Mouse (Mus musculus) heart, embryonic 16.5 days (tissue): ENCODE measurements around the gene Pon2. TPM values are rescaled to one million over a fixed set of nuclear protein-coding genes. Genes with fewer than 3 reads are reported as not detected.

Experiments used
- ATAC-seq: fragments of 200-750 bp; cut with Nextera tagmentation; replicated peaks from 2 replicates; pipeline ENCODE4 v1.8.0; 2017; ENCODE audit warnings: moderate number of reproducible peaks; ENCODE audit not compliant: insufficient read depth, low FRiP score; ENCODE audit errors: extremely low read depth
- H3K27ac ChIP-seq: fragments of 300-500 bp; sonication (generic); 2 replicates; pipeline ENCODE4 v1.5.1; 2014; ENCODE audit warnings: mild to moderate bottlenecking, low read length, control low read depth, moderate library complexity
- H3K27me3 ChIP-seq: fragments of 300-500 bp; sonication (generic); 2 replicates; pipeline ENCODE4 v1.6.1; 2014; ENCODE audit warnings: low read length, mixed read lengths; ENCODE audit not compliant: control insufficient read depth, insufficient read depth
- H3K36me3 ChIP-seq: fragments of 300-500 bp; sonication (generic); 2 replicates; pipeline ENCODE4 v1.6.1; 2014; ENCODE audit not compliant: control insufficient read depth, insufficient read depth
- H3K4me1 ChIP-seq: fragments of 300-500 bp; sonication (generic); 2 replicates; pipeline ENCODE4 v1.6.1; 2014; ENCODE audit warnings: low read length, mixed read lengths; ENCODE audit not compliant: control insufficient read depth, insufficient read depth
- H3K4me2 ChIP-seq: fragments of 300-500 bp; sonication (generic); 2 replicates; pipeline ENCODE4 v1.6.1; 2014; ENCODE audit warnings: low read depth, mild to moderate bottlenecking, control low read depth, low read length
- H3K4me3 ChIP-seq: fragments of 300-500 bp; sonication (generic); 2 replicates; pipeline ENCODE4 v1.5.1; 2014; ENCODE audit warnings: mild to moderate bottlenecking, control low read depth, low read length
- H3K9ac ChIP-seq: fragments of 300-500 bp; sonication (generic); 2 replicates; pipeline ENCODE4 v1.6.1; 2014; ENCODE audit warnings: low read length, control low read depth
- H3K9me3 ChIP-seq: fragments of 300-500 bp; sonication (generic); replicated peaks from 2 replicates; pipeline ENCODE4 v1.6.1; 2016; ENCODE audit warnings: low read length; ENCODE audit not compliant: control insufficient read depth
- WGBS: fragments of 180-500 bp; shearing (Covaris S2); extraction: QIAGEN DNeasy Blood & Tissue Kit; methylation state at CpG from one replicate; pipeline ENCODE4 v1.1.7; 2014; 5-methylcytosine and 5-hydroxymethylcytosine counted together
- polyA plus RNA-seq: library from polyadenylated mRNA; unstranded; fragments of >200 nt; fragmentation: Nextera tagmentation; extraction: Ambion mirVana; gene quantifications from 2 replicates; pipeline ENCODE4 v1.2.1, GENCODE M21; 2015

Gene Pon2
- polyA plus RNA-seq, 1 experiment from 2014 or later, result 53.8 TPM

GRCm38 (mm10) chr6:5297321-5298091 is 749 bp downstream of the Pon2 start:
- Histone ChIP-seq H3K4me3 (peak overlapping the region; percentile 87), H3K27me3 (no peaks in the 10 kb centered on the region)

GRCm38 (mm10) chr6:5296067-5296466 is 2.2 kb downstream of the Pon2 start:
- Histone ChIP-seq H3K9me3 (no peaks in the 10 kb centered on the region), H3K4me3 (no peak overlapping the region), H3K27ac (no peak overlapping the region), H3K36me3 (0 out of 2 replicates have a peak, but pooled peaks cover 5% of the 10 kb centered on the region), H3K4me1 (0 out of 2 replicates have a peak, but pooled peaks cover 6% of the 10 kb centered on the region), H3K4me2 (no peak overlapping the region), H3K27me3 (no peaks in the 10 kb centered on the region), H3K9ac (no peak overlapping the region)
- 90% methylated on average over 7 of the region's 7 CpGs for WGBS
- no peak for ATAC-seq

More at GRCm38 (mm10) chr6:5297321-5298091, 749 bp downstream of the Pon2 start:
- 6% methylated on average over 24 of the region's 25 CpGs for WGBS
- Histone ChIP-seq H3K4me2 (peak overlapping the region; percentile 75), H3K9me3 (no peaks in the 10 kb centered on the region), H3K27ac (peak overlapping the region; percentile 95), H3K9ac (peak overlapping the region; percentile 93), H3K36me3 (no peaks in the 10 kb centered on the region), H3K4me1 (0 out of 2 replicates have a peak, but pooled peaks cover 6% of the 10 kb centered on the region)
- peak; percentile 66 for ATAC-seq

GRCm38 (mm10) chr6:5294659-5295449 is 3.4 kb downstream of the Pon2 start:
- Histone ChIP-seq H3K4me1 (0 out of 2 replicates have a peak, but pooled peaks cover 6% of the 10 kb centered on the region), H3K27me3 (no peaks in the 10 kb centered on the region), H3K36me3 (0 out of 2 replicates have a peak, but pooled peaks cover 8% of the 10 kb centered on the region), H3K4me2 (no peak overlapping the region), H3K9me3 (no peaks in the 10 kb centered on the region), H3K9ac (no peak overlapping the region), H3K4me3 (no peak overlapping the region), H3K27ac (no peak overlapping the region)
- 91% methylated on average over 16 of the region's 16 CpGs for WGBS
- no peak for ATAC-seq

GRCm38 (mm10) chr6:5292841-5293240 is 5.4 kb downstream of the Pon2 start:
- no peak overlapping the region for H3K4me3 ChIP-seq
- no peaks in the 10 kb centered on the region for H3K9me3 ChIP-seq
- H3K27me3 ChIP-seq, result no peaks in the 10 kb centered on the region
- no peak for ATAC-seq
- H3K4me2 ChIP-seq, result no peak overlapping the region
- WGBS, result 76% methylated on average over 5 of the region's 5 CpGs
- H3K27ac ChIP-seq, result no peak overlapping the region
- H3K4me1 ChIP-seq, result 0 out of 2 replicates have a peak, but pooled peaks cover 6% of the 10 kb centered on the region
- peaks cover 19% of the 10 kb centered on the region for H3K36me3 ChIP-seq
- no peak overlapping the region for H3K9ac ChIP-seq

- Histone ChIP-seq H3K27me3 (no peaks in the 10 kb centered on the region), H3K36me3 (peaks cover 19% of the 10 kb centered on the region), H3K27ac (no peak overlapping the region), H3K4me2 (no peak overlapping the region), H3K9me3 (no peaks in the 10 kb centered on the region), H3K4me1 (0 out of 2 replicates have a peak, but pooled peaks cover 1% of the 10 kb centered on the region), H3K9ac (no peak overlapping the region), H3K4me3 (no peak overlapping the region)
- no peak for ATAC-seq
- 84% methylated on average over 4 of the region's 4 CpGs for WGBS
Measured at GRCm38 (mm10) chr6:5291450-5291849, 6.8 kb downstream of the Pon2 start.

- H3K36me3 ChIP-seq, result peaks cover 19% of the 10 kb centered on the region
- 68% methylated on average over 5 of the region's 5 CpGs for WGBS
Measured at GRCm38 (mm10) chr6:5287919-5288318, 10.3 kb downstream of the Pon2 start.

GRCm38 (mm10) chr6:5287392-5287791 is 10.9 kb downstream of the Pon2 start:
- Histone ChIP-seq H3K27ac (no peak overlapping the region), H3K9ac (no peak overlapping the region), H3K27me3 (no peaks in the 10 kb centered on the region), H3K36me3 (peaks cover 18% of the 10 kb centered on the region), H3K4me2 (no peak overlapping the region), H3K9me3 (no peaks in the 10 kb centered on the region), H3K4me3 (no peak overlapping the region), H3K4me1 (no peaks in the 10 kb centered on the region)
- 85% methylated on average over 2 of the region's 2 CpGs for WGBS
- no peak for ATAC-seq

More at GRCm38 (mm10) chr6:5287919-5288318, 10.3 kb downstream of the Pon2 start:
- no peaks in the 10 kb centered on the region for H3K27me3 ChIP-seq
- H3K27ac ChIP-seq, result no peak overlapping the region
- no peak overlapping the region for H3K4me2 ChIP-seq
- no peaks in the 10 kb centered on the region for H3K4me1 ChIP-seq
- H3K9me3 ChIP-seq, result no peaks in the 10 kb centered on the region
- no peak overlapping the region for H3K4me3 ChIP-seq
- ATAC-seq, result no peak
- no peak overlapping the region for H3K9ac ChIP-seq

GRCm38 (mm10) chr6:5282418-5282817 is 15.8 kb downstream of the Pon2 start:
- 67% methylated on average over 7 of the region's 7 CpGs for WGBS

More at GRCm38 (mm10) chr6:5282418-5282817, 15.8 kb downstream of the Pon2 start:
- no peaks in the 10 kb centered on the region for H3K4me1 ChIP-seq
- no peak overlapping the region for H3K27ac ChIP-seq
- H3K9ac ChIP-seq, result no peak overlapping the region
- H3K4me2 ChIP-seq, result no peak overlapping the region
- H3K4me3 ChIP-seq, result no peak overlapping the region
- H3K27me3 ChIP-seq, result no peaks in the 10 kb centered on the region
- H3K36me3 ChIP-seq, result peaks cover under 1% of the 10 kb centered on the region; the same call in 1 of the 2 replicates
- H3K9me3 ChIP-seq, result no peaks in the 10 kb centered on the region
- ATAC-seq, result no peak
